Mouse (Mus musculus) 3T3-L1 (cell line): ENCODE data around the gene Slc16a9.

Source experiments
- DNase-seq: peaks from one replicate; pipeline ENCODE4 v3.0.0-alpha.2; 2015; ENCODE audit warnings: low read depth, low spot score

Slc16a9 gene

GRCm38 (mm10) chr10:70250354-70250753, 5.5 kb downstream of the Slc16a9 start:
- no peak for DNase-seq

- DNase-seq, result no peak
These were observed 5.9 kb downstream of the Slc16a9 start for GRCm38 (mm10) chr10:70250766-70251165.

GRCm38 (mm10) chr10:70254666-70255065, 9.8 kb downstream of the Slc16a9 start:
- no peak for DNase-seq

GRCm38 (mm10) chr10:70255601-70256210, 10.8 kb downstream of the Slc16a9 start:
- DNase-seq, result no peak

- no peak for DNase-seq
These were observed 12.1 kb downstream of the Slc16a9 start for GRCm38 (mm10) chr10:70257029-70257428.

GRCm38 (mm10) chr10:70260904-70261303, 16.0 kb downstream of the Slc16a9 start:
- DNase-seq, result no peak

GRCm38 (mm10) chr10:70262051-70262450, 17.2 kb downstream of the Slc16a9 start:
- no peak for DNase-seq

GRCm38 (mm10) chr10:70263681-70264189, 18.8 kb downstream of the Slc16a9 start:
- peak; percentile 15 for DNase-seq

GRCm38 (mm10) chr10:70264337-70265036, 19.6 kb downstream of the Slc16a9 start:
- DNase-seq, result no peak

GRCm38 (mm10) chr10:70266501-70266900, 21.6 kb downstream of the Slc16a9 start:
- DNase-seq, result peak; percentile 73

GRCm38 (mm10) chr10:70268581-70269446, 23.9 kb downstream of the Slc16a9 start:
- DNase-seq, result no peak

- no peak for DNase-seq
These were observed 24.5 kb downstream of the Slc16a9 start for GRCm38 (mm10) chr10:70269447-70269787.

- no peak for DNase-seq
These were observed 31.8 kb downstream of the Slc16a9 start for GRCm38 (mm10) chr10:70276678-70277077.

- DNase-seq, result no peak
These were observed 34.4 kb downstream of the Slc16a9 start for GRCm38 (mm10) chr10:70279349-70279748.

- peak; percentile 69 for DNase-seq
These were observed 42.9 kb downstream of the Slc16a9 start for GRCm38 (mm10) chr10:70287825-70288235.

- DNase-seq, result no peak
These were observed 43.8 kb downstream of the Slc16a9 start for GRCm38 (mm10) chr10:70288406-70289327.

GRCm38 (mm10) chr10:70292014-70292413, 47.1 kb downstream of the Slc16a9 start:
- DNase-seq, result no peak

GRCm38 (mm10) chr10:70294094-70294493, 49.2 kb downstream of the Slc16a9 start:
- DNase-seq, result no peak

GRCm38 (mm10) chr10:70296531-70297366, 51.8 kb downstream of the Slc16a9 start:
- peak; percentile 90 for DNase-seq

GRCm38 (mm10) chr10:70299118-70299517, 54.2 kb downstream of the Slc16a9 start:
- DNase-seq, result peak; percentile 10
